Mouse (Mus musculus): ENCODE data around the gene Ugt1a10.
"Not testable (repeated sequence)": the region's sequence is repeated elsewhere in the genome, so short reads cannot be mapped to it uniquely, and the experiment has no call there.

Ugt1a10 gene

DNA sequence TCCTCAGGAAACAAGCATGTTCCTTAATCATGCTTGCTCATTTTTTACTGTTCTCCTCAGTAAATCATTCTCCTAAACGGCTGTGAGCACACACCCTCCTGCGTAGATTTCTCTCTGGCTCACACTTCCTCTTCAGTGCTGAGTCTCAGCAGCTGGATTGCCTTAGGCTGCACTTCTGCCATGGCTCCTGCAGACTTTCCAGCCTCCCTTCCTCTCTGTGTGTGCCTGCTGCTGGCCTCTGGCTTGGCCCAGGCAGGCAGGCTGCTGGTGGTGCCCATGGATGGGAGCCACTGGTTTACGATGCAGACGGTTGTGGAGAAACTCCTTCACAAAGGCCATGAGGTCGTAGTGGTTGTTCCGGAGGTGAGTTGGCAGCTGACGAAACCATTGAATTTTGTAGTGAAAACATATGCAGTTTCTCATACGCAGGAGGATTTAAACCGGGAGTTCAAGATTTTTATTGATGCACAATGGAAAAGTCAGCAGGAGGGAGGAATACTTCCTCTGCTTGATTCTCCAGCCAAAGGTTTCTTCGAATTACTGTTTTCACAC lies 39.8 kb downstream of the Ugt1a10 start, which contains the start of gene Ugt1a7c:
Ugt1a7c (plus strand) TSS at position 122 of the 552 bp plus-strand sequence.
- no peak for DNase-seq (ENCODE audit: low spot score)

DNA sequence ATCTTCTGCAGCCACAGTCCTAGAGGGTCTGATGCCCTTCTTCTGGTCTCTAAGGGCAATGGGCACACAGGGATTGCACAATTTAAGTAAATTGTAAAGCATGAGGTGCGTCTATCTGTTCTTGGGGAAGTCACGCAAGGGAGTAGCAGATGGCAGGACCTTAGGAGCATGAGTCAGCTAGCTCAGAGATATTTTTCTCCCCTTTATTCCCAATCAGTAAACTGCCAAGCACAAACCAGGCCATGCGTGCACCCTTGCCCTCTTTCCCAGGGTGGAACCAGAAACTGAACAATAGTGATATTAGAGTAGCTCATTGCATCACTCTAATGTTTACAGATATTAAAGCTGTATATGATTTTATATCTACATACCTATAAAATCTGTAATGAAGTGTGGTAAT lies 43.4 kb downstream of the Ugt1a10 start:
- not testable (repeated sequence) for DNase-seq (ENCODE audit: low spot score)

DNA sequence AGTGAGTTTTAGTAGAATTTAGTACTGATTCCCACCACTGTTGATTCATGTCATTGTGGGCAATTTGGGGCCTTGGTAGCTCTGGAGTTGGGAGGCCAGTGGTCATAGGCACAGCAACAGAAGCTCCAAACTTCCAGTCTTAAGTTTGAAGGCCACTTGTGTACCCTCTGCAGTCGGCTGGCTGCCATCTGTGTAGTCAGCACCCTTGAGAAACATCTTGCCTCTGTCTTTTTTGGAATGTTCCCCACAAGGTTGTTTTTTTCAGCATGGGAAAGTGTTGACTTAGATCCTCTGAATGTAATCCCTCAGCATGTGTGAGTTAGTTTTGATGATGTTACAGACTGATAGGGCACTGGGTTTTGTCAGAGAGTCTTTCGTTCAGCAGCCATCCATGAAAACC lies 44.5 kb downstream of the Ugt1a10 start:
- DNase-seq (ENCODE audit: low spot score), result not testable (repeated sequence)

DNA sequence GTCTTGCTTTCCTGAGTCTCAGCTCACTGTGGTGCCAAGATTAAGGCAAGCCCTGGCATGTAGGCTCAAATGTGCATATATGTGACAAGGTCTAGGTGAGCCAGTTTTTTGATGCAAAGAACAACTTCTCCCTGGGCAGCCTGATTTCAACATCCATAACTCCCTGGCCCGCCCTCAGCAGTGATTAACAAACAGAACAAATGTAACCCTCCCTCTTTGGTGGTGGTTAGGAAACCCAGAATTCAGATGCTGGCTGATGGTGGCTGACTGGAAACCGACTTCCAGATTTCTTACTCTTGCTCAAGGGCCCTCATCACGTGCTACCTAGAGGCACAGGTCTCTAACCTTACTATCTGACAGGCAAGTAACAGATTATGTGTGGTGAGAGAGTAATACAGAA lies 47.8 kb downstream of the Ugt1a10 start, which contains the start of gene Ugt1a6b:
Ugt1a6b (plus strand) TSS at position 234 of the 400 bp plus-strand sequence.
- DNase-seq (ENCODE audit: low spot score), result not testable (repeated sequence)

DNA sequence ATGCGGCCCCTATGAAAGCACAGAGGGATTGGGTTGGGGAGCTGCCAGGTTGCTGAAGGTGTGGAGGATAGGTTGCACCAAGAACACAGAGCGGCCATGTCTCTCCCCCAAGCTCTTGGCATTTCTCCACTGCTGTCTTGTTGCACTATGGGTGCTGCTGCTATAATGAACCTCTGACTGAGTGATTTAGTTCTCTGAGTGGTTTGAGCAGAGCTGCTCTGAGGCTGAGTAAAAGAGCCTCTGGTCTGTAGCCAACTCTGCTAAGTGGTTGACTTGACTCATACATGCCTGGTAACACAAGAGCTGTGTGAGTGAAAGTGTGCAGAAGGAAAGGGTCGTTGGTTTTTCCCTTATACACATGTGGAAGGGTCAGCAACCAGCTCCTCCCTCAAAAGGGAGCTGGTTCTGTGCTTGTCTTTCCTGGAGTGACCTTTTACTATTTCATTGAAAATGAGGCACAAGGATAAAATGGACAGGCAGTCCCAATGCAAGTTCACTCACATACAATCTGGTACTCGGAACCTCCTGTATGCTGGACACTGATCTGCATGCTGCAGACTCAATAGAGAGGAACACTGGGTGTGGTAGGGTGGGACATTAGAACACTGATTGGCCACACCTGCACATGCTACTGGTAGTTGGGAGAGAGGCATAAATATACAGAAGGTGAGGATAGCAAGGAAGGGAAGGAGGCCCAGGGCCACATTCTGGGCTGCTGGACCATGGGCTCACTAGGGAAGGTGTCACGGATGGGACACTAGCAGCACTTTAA lies 48.7 kb downstream of the Ugt1a10 start:
- not testable (repeated sequence) for DNase-seq (ENCODE audit: low spot score)

DNA sequence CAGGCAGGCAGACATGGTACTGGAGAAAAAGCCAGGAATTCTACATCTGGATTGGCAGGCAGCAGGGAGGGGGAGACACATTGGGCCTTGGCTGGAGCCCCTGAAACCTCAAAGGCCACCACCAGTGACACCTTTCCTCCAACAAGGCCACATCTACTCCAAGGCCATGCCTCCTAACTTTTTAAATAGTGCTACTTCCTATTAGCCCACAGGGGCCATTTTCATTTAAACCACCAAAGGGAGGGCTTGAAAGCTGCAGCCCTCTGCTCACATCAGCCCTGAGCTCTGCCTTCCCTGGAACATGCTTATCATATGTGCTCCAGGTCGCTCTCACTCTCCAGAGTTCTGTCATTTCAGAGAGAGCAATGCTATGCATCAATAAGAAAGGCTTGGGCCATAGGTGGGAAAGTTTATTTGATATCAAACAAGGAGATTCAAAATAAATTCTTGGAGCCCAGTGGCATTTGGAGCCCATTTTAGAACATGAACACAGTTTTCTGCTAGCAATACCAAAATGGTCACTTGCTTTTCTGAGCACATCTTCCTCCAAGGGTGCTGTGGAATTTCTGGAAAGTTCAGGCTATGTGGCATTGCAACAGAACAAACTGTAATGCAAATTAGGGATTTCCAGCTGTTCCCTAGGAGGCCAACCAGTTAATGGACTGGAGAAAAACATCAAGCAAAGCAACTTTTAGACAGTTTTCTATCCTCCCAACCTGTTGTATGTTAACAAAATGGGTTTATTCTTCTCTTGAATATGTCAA lies 49.7 kb downstream of the Ugt1a10 start:
- no peak for DNase-seq (ENCODE audit: low spot score)

DNA sequence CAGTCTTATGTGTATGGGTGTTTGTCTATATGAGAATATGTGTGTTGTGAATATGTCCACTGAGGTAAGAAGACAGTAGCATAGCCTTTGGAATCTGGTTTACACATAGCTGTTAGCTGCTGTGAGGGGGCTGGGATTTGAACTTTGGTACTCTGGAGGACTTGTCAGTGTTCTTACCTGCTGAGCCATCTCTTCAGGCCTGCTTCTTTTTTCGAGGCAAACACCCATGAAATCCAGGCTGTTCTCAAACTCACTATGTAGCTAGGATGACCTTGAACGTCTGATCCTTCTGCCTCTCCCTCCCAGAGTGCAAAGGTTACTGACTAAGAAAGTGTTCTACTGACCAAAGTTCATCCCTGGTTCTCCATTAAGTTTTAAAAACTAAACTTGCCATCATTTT lies 50.5 kb downstream of the Ugt1a10 start:
- DNase-seq (ENCODE audit: low spot score), result no peak

DNA sequence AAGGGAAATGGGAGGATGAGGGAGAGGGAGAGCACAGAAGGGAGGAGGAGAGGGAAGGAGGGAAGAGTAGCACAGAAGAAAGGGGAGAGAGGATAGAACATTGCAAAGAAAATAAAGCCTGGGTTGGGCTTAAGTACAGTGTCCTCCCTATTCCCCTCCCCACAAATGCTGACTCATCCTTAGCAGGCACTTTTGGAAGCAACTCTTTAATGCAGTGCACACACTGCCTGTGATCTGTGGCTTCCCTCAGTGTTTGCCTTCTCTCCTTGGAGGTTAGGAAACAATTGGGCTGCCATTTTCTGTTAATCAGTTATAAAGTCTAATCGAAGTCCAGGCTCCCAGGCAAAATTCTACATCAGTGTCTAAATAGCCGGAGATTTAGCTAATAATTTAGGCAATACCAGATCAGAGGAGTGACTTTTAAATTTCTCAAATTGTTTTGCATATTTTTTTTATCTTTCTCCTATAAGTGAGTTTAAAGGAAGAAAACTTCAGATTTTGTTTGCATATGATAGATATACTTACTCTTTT lies 53.9 kb downstream of the Ugt1a10 start:
- DNase-seq (ENCODE audit: low spot score), result not testable (repeated sequence)

DNA sequence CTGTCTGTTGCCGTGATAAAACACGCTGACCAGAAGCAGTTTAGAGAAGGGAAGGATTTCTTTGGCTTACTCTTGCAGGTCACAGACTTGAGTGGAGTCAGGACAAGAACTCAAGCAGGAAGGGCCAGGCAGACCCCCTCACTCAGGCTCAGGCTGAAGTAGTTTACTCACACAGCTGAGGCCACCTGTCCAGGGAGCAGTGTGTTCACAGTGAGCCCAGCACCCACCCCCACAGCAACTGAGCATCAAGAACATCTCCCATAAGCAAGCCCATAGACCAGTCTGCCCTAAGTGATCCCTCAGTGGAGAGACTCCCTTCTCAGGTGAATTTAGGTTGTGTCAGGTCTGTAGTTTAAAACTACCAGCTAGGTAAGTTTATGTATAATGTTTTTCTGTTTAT lies 54.4 kb downstream of the Ugt1a10 start:
- not testable (repeated sequence) for DNase-seq (ENCODE audit: low spot score)

DNA sequence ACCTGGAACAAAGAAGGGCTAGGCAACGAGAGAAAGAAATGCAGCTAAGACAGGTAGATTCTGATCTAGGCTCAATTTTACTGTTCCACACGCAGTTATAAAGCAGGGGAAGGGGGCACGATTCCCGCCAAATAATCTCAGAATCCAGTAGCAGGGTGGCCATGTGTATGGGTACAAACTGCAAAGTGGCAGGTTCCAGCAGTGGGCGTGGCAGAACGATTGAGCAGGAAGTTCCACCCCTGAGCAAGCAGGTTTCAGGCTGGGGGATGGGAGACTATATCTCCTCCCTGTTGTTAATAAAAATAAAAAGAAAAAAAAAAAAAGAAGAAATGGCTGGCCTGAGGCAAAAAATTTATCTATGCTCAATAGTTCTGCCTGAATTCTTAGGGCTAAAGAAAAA lies 57.6 kb downstream of the Ugt1a10 start:
- not testable (repeated sequence) for DNase-seq (ENCODE audit: low spot score)

DNA sequence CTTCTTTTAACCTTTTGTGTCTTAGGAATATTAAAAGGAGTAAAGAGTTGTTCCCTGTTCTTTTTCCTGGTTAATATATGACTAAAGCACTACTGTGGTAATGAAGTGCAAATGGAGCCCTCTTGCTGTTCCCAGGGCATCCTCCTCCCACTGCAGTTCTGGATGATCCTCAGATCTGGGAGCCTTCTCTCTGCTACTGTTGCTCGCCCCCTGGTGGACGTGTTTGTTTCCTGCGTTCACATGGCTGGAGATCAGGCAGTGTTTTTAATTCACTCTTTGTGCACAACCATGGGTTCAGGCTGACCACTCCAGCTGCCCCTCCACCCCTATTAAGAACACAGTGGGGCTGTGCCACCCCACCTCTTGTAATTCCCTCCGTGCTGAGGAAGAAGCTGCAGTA lies 65.4 kb downstream of the Ugt1a10 start:
- not testable (repeated sequence) for DNase-seq (ENCODE audit: low spot score)

DNA sequence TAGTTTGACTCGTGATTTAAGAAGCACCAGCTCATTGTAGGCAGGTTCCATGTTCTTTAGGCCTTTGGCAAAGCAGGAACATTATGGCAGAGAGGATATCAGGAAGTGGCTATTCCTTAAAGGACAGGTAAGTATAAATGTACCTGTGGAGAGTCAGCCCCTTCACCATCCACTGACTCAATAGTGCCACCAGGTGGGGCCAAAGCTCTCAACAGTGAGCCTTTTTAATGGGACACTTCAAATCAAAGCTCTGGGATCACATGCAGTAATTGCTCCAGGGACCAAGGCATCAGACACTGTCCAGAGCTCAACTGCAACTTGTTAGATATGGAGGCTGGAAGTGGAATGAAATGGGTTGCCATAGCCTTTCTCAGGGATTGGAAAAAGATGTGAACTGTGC lies 66.3 kb downstream of the Ugt1a10 start:
- not testable (repeated sequence) for DNase-seq (ENCODE audit: low spot score)

DNA sequence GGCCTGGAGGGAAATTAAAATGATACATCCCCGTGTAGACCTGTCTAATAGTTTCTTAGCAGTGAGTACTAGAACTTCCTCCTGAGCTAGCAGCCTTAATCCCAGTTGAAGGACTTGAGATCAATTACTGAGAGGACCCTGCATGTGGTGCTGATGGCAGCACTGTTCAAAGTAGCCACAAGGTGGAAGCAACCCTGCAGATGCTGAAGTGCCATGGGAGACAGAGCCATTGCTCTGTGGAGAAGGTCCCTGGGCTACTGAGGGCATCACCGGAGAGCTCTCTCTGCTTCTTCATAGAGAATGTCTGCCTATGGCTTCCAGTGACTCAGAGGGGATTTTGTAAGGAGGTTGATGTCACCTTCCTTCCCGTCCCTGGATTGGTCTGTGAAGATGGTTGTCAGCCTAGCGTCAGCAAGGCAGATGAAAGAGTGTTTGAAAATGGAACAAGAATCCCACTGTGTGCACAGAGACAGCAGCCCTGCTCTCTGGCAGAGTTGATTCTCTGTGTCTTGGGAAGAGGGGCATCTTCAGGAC lies 70.7 kb downstream of the Ugt1a10 start:
- DNase-seq (ENCODE audit: low spot score), result not testable (repeated sequence)

DNA sequence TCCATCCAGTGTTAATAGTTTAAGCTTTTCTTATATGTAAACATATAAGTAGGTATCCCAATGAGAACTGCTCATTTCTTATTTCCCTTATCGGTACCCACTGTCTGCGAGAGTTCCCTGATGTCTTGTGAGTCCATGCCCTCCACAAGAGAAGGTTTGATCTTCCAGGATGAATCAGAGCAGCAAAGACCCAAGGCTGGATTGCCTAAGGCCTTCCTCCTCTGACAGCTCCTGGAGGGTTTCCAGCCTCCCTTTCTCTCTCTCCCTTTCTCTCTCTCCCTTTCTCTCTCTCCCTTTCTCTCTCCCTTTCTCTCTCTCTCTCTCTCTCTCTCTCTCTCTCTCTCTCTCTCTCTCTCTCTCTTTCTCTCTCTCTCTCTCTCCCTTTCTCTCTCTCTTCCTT lies 73.9 kb downstream of the Ugt1a10 start:
- not testable (repeated sequence) for DNase-seq (ENCODE audit: low spot score)

DNA sequence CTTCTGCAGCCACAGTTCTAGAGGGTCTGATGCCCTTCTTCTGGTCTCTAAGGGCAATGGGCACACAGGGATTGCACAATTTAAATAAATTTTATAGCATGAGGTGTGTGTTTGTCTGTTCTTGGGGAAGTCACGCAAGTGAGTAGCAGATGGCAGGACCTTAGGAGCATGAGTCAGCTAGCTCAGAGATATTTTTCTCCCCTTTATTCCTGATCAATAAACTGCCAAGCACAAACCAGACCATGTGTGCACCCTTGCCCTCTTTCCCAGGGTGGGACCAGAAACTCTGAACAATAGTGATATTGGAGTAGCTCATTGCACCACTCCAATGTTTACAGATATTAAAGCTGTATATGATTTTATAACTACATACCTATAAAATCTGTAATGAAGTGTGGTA lies 75.0 kb downstream of the Ugt1a10 start:
- DNase-seq (ENCODE audit: low spot score), result not testable (repeated sequence)

DNA sequence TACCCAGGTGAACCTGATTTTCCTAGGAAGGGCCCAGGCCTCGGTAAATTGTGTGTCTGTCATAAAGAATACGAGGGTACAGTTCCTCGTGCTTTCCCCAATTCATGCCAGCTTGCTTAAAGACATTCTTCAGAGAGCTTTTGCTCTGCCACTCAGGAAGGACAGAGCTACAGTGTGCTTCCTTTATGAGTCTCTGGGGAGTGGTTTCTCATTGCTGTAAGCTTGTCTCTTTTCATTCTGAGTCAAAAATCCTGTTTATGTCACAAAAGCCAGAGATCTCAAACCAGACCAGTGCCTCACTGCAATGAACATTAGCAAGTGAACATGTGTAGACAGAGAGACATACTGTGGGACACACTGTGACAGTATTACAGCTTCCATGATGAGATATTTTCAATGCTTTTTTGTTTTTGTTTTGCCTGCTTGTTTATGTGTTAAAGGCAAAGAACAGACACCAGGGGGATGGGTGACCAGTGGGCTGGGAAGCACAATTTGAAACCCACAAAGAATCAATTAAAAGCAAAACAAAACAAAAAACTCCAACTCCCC lies 78.8 kb downstream of the Ugt1a10 start:
- no peak for DNase-seq (ENCODE audit: low spot score)

DNA sequence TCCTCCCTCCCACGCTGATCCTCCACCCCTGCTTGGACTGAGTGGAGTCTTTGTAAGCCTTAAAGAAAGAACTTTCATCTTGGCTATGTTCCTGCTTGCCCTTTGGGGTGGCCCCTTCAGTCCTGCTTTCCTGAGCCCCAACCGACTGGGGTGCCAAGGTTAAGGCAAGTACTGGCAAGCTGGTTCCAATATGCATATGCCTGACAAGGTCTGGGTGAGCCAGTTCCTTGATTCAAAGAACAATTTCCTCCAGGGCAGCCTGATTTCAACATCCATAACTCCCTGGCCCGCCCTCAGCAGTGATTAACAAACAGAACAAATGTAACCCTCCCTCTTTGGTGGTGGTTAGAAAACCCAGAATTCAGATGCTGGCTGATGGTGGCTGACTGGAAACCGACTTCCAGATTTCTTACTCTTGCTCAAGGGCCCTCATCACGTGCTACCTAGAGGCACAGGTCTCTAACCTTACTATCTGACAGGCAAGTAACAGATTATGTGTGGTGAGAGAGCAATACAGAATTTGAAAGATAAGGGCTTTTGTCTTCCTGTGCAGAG lies 79.3 kb downstream of the Ugt1a10 start, which contains the start of gene Ugt1a6a:
Ugt1a6a (plus strand) TSS at position 353 of the 555 bp plus-strand sequence.
- not testable (repeated sequence) for DNase-seq (ENCODE audit: low spot score)

DNA sequence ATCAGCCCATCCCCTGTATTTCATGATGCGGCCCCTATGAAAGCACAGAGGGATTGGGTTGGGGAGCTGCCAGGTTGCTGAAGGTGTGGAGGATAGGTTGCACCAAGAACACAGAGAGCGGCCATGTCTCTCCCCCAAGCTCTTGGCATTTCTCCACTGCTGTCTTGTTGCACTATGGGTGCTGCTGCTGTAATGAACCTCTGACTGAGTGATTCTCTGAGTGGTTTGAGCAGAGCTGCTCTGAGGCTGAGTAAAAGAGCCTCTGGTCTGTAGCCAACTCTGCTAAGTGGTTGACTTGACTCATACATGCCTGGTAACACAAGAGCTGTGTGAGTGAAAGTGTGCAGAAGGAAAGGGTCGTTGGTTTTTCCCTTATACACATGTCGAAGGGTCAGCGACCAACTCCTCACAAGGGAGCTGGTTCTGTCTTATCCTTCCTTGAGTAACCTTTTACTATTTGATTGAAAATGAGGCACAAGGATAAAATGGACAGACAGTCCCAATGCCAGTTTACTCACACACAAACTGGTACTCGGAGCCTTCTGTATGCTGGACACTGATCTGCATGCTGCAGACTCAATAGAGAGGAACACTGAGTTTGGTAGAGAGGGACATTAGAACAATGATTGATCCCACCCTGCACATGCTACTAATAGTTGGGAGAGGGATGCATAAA lies 80.2 kb downstream of the Ugt1a10 start:
- DNase-seq (ENCODE audit: low spot score), result not testable (repeated sequence)

DNA sequence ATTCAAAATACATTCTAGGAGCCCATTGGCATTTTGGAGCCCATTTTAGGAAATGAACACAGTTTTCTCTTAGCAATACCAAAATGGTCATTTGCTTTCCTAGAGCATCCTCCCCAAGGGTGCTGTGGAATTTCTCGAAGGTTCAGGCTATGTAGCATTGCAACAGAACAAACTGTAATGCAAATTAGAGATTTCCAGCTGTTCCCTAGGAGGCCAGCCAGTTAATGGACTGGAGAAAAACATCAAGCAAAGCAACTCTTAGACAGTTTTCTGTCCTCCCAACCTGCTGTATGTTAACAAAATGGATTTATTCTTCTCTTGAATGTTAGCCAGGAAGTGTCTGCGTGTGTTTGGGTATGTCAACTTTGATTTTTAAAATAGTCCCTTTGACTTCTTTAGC lies 81.5 kb downstream of the Ugt1a10 start:
- no peak for DNase-seq (ENCODE audit: low spot score)

DNA sequence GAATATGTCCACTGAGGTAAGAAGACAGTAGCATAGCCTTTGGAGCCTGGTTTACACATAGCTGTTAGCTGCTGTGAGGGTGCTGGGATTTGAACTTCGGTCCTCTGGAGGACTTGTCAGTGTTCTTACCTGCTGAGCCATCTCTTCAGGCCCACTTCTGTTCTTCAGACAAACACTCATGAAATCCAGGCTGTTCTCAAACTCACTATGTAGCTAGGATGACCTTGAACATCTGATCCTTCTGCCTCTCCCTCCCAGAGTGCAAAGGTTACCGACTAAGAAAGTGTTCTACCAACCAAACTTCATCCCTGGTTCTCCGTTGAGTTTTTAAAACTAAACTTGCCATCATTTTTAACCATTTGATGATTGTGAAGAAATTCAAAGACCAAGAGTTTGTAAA lies 82.1 kb downstream of the Ugt1a10 start:
- no peak for DNase-seq (ENCODE audit: low spot score)

DNA sequence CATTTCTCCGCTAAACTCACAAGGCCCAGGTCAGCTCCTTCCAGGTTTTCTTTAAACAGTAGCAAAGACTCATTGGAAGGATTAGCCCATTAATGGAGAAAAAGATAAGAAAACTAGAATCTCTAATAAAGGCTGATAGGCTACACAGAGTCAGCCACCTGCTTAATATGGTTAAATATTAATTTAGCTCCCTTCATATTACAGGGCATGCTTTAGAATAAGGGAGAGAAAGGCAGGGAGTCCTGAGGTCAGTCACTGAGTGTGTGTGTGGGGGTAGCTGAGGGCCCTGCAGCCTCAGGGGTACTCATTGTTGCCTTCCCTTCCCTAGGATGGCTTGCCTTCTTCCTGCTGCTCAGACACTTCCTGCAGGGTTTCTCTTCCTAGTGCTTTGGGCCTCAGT lies 83.0 kb downstream of the Ugt1a10 start:
- no peak for DNase-seq (ENCODE audit: low spot score)

All from ovary, postnatal 14 days (tissue).